Mouse (Mus musculus): ENCODE results near the gene Ppp3r2. TPM values are rescaled to one million over a fixed set of nuclear protein-coding genes. Genes with fewer than 3 reads are reported as not detected.

The Ppp3r2 gene
- not detected in 2 replicates for polyA plus RNA-seq (2012; rRNA removed; ENCODE audit: low replicate concordance)

DNA sequence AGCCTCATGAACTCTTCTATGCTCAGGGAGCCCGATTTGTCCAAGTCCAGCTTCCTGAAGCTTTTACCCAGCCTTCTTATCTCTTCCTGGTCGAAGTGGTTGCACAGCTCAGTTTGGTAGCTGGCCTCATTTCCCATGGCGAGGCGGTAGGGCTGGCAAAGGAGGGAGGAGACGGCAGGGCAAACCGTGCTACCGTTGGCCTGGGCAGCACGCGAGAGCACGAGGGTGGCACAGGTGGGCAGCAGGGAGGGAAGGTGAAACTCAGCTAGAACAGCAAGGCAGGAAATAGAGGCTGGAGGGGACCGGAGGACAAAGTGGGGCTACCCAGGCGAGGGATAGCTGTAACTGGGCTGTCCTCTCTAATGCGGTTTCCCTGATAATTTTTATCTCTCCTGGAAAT is at the start of gene Ppp3r2:
TSS of gene Ppp3r2 (minus strand) at position 213 of the 400 bp plus-strand sequence.

GRCm38 (mm10) chr4:49631319-49632138 is 50.3 kb downstream of the Ppp3r2 start, which contains the start of gene Rnf20:
TSS of gene Rnf20 (plus strand) at chr4:49632006.

Other genes with a start within 250 kb of the Ppp3r2 start
- 0.08 TPM in 1 of 2 replicates, not detected in the other for gene Acnat1, start 208.1 kb downstream of the Ppp3r2 start, polyA plus RNA-seq (2012; rRNA removed; ENCODE audit: low replicate concordance)
- gene Baat, start 175.5 kb downstream of the Ppp3r2 start, polyA plus RNA-seq (2012; rRNA removed; ENCODE audit: low replicate concordance): 0.20 TPM in 1 of 2 replicates, not detected in the other
- gene Mrpl50, start 160.9 kb downstream of the Ppp3r2 start, polyA plus RNA-seq (2012; rRNA removed; ENCODE audit: low replicate concordance): 1.9 and 6.2 TPM in 2 replicates
- gene Zfp189, start 160.8 kb downstream of the Ppp3r2 start, polyA plus RNA-seq (2012; rRNA removed; ENCODE audit: low replicate concordance): 0.60 and 1.0 TPM in 2 replicates
- gene Aldob, start 132.5 kb downstream of the Ppp3r2 start, polyA plus RNA-seq (2012; rRNA removed; ENCODE audit: low replicate concordance): 0.34 and 7.2 TPM in 2 replicates
- gene Tmem246, start 84.1 kb downstream of the Ppp3r2 start, polyA plus RNA-seq (2012; rRNA removed; ENCODE audit: low replicate concordance): 12.2 and 20.4 TPM in 2 replicates
- gene Rnf20, start 50.0 kb downstream of the Ppp3r2 start, polyA plus RNA-seq (2012; rRNA removed; ENCODE audit: low replicate concordance): 18.2 and 19.4 TPM in 2 replicates
- gene Grin3a, start 163.7 kb upstream of the Ppp3r2 start, polyA plus RNA-seq (2012; rRNA removed; ENCODE audit: low replicate concordance): 0.14 and 0.27 TPM in 2 replicates

All from mammary gland, adult 2 months (tissue).